Mouse (Mus musculus): Measurements from ENCODE around the gene Lin52. TPM values are rescaled to one million over a fixed set of nuclear protein-coding genes. Genes with fewer than 3 reads are reported as not detected.

Lin52 gene
- total RNA-seq (2015) (10.1 and 15.8 TPM in 2 replicates), total RNA-seq (2017) (14.2 and 21.0 TPM in 2 replicates)

DNA sequence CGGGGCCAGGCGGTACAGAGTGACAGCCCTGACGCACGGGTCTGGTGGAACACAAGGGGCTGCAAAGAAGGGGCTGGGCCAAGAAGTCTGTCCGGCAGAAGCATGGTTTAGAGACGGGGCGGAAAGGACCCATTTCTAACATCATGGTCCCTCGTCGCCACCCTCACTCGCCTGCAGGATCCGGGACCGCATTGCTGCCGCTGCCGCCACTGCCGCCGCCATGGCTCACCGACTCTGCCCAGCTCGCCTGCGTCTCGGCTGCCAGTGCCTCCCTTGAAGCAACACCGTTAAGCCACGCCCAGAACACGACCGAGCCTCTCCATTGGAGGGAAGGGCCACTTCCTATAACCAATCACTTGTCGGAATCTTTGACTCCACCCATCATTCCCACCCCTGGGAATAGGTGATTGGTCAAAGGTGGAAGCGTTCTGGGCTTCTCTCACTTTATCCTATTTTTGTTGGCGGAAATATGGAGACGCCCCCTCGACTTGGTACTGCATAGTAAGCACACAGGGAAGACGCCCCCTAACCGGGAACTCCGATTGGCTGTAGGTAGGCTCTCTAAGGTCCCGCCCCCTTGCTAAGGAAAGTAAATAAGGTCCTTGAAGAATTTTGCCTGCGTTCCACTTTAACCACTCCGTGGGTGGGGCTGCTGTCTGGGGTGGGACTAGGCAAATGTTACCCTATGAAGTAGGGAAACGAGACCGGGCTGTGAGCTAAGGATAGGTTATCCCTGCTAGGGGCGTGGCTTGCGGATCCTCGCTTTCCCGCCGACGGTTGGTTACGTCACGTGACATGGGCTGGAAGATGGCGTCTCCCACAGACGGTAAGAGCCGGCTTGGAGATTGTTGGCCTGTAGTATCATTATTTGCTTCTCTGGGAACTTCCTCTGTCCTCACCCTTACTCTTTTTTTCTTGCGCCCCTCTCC is at the start of gene Lin52, which contains the start of gene Aldh6a1:
Gene Lin52 (plus strand): TSS at position 705 of the 929 bp plus-strand sequence.
Gene Aldh6a1 (minus strand): TSS at position 287 of the 929 bp plus-strand sequence.
- ATAC-seq (replicated peaks; ENCODE audit: poor library complexity): peak; percentile 91

GRCm38 (mm10) chr12:84402923-84403322 is 48.3 kb upstream of the Lin52 start:
- ATAC-seq (replicated peaks; ENCODE audit: poor library complexity): no peak

GRCm38 (mm10) chr12:84404541-84404940 is 46.7 kb upstream of the Lin52 start:
- ATAC-seq (replicated peaks; ENCODE audit: poor library complexity): no peak

- ATAC-seq (replicated peaks; ENCODE audit: poor library complexity): no peak
Measured at GRCm38 (mm10) chr12:84407259-84407658, 44.0 kb upstream of the Lin52 start.

DNA sequence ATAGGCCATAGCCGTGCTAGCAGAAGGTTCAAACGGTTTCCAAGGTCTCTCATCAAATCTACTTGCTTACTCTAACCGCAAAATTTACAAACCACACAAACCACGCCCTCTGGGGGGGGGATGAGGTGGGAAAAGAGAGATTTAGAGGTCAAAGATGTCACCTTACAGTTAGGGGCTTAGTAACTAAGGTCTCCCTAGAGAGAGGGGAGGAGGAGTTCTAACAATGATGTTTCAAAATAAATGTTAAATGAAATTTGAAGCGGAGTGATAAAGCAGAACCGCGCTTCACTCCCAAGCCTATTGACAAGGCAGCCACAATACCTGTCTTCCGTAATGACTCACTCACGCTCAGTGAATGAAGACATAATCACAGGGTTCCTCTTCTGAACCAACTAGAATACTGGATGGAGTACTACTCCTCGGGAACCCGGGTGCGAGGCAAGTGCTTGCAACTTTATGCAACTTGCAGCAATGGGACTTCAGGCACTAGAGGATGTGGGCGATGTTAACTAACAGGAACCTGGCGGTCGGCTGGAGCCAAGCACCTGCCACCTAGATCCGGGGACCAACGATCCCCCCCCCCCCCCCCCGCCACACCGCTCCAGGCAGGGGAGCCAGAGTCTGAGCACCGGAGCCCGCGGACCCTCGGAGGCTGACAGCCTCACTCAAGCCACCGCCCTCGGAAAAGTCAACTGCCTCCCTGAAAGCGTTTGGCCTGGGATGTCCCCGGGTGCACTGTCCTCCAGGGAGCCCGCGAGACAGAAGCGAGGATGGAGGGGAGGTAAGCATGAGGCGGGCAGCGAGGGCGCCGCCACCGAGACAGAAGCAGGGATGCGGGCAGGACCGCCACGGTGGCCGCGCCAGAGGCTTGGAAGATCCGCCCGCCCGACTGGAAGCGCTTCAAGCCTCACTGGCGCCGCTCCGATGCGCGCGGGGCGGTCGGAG is 43.1 kb upstream of the Lin52 start:
- ATAC-seq (replicated peaks; ENCODE audit: poor library complexity): peak; percentile 52

DNA sequence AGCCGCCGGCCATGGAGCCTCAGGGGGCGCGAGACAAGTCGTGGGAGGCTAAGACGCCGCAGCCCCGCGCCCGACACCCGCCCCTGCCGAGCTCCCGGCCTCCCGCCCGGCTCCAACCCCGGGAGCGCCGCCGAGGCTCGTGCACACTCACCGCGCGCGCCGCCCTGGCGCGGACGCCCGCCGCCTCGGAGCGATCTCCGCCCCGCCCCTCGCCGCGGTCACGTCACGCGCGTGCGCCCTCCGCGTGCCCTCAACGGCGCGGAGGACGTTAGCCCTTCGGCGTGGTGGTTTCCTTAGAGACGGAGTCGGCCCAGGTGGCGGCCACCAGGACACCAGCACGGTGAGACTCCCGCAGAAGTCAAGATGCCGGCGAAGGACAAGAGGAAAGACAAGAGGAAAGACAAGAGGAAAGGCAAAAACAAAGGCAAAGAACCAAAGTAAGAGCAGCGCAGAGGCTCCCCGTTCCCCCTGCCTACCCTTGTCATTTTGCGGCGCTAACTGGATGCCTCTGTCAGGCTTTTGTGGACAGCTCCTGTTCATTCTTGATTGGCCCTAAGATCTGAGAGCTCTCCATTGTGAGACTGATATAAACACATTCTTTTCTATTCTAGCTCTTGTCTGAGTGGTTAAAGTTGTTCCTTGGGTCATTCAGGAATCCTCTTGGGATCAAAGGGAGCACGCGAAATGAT is 42.3 kb upstream of the Lin52 start, which contains the start of the genes Entpd5 and Bbof1:
Gene Entpd5 (minus strand): TSS at position 211 of the 689 bp plus-strand sequence.
Gene Bbof1 (plus strand): TSS at position 253 of the 689 bp plus-strand sequence.
- ATAC-seq (replicated peaks; ENCODE audit: poor library complexity): peak; percentile 90

DNA sequence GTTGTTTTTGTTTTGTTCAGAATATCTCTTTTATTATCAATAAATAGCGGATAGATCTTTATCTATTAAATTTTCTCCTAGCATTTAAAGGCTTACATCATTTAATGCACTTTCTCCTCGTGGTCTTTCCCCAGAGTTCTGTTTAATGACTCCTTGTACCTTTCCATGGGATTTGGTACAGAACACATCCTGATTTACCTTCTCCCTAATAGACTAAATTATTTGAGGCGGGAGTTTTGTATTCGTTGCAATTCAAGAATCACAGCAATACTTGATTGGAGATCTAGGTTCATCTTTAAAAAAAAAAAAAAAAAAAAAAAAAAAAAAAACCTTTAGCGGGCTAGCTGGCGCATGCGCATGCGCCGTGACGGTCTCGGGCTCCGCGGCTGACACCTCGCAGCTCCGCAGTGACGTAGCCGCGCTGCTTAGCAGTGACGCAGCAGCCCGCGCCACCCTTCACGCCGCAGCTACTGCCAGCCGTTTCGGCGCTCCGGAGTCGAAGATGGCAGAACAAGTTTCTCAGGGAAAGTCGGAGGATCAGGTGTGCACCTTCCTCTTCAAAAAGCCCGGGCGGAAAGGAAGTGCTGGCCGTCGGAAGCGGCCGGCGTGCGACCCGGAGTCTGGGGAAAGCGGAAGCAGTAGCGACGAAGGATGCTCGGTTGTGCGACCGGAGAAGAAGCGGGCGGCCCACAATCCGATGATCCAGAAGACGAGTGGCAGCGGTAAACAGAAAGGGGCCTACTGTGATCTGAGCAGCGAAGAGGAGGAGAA is 34.2 kb upstream of the Lin52 start, which contains the start of gene Rnf113a2:
Gene Rnf113a2 (plus strand): TSS at position 363 of the 771 bp plus-strand sequence.
- ATAC-seq (replicated peaks; ENCODE audit: poor library complexity): peak; percentile 100

- no peak for ATAC-seq (replicated peaks; ENCODE audit: poor library complexity)
Measured at GRCm38 (mm10) chr12:84417605-84417922, 33.7 kb upstream of the Lin52 start.

- ATAC-seq (replicated peaks; ENCODE audit: poor library complexity): no peak
Measured at GRCm38 (mm10) chr12:84423990-84424389, 27.2 kb upstream of the Lin52 start.

GRCm38 (mm10) chr12:84429825-84430224 is 21.4 kb upstream of the Lin52 start:
- no peak for ATAC-seq (replicated peaks; ENCODE audit: poor library complexity)

DNA sequence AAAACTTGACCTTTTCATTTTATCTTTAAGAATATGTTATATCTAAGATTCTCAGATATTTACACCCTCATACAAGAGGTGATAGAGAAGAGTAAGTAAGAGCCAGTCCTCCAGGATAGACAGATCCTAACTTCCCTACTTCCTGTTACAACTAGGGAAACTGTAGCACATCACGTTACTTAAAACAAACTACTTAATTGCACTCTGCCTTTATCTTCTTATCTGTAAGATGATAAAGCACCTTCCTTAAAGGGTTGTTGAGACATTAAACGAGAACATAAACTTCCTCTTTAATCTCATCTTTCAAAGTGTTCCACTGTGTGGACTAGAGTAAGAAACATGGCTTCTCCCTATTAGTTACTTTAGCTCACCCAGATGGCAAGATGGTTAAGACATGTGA is 12.5 kb upstream of the Lin52 start:
- no peak for ATAC-seq (replicated peaks; ENCODE audit: poor library complexity)

DNA sequence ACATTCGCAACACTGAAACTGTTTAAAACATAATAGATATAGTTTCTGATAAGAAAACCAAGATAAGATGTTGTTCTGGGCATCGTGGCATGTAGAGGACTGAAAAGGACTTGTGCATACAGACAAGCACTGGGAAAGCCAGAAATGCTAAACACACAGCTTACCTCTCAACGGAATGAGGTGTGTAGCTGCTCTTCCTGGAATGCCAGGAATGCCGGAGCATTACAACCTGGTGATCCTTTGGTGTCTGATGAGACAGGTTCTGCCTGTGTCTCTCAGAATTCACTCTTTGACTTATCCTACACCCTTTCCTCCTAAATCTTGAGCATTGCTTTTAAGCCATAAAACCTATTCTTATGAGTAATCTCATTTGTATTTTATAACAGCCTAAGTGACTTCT is 8.7 kb upstream of the Lin52 start:
- ATAC-seq (replicated peaks; ENCODE audit: poor library complexity): no peak

DNA sequence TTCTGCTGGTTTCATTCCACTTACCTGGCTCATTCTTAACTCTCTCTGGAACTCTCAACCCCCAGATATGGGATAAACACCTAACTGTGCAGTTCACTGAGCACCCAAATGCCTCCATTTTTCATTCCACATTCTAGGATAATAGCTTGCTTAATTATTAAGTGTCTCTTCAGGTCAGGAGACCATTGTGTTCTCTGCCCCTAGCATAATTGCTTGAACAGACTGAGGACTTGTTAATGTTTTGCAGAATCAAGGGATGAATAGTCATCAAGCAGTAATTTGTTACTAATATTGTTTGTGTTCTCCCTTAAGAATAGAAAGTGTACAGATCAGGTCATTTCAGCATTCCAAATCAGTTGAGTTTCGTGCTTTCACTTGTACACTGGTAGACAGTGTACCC is 3.8 kb upstream of the Lin52 start:
- no peak for ATAC-seq (replicated peaks; ENCODE audit: poor library complexity)

- ATAC-seq (replicated peaks; ENCODE audit: poor library complexity): no peak
Measured at GRCm38 (mm10) chr12:84448181-84448580, 3.0 kb upstream of the Lin52 start.

DNA sequence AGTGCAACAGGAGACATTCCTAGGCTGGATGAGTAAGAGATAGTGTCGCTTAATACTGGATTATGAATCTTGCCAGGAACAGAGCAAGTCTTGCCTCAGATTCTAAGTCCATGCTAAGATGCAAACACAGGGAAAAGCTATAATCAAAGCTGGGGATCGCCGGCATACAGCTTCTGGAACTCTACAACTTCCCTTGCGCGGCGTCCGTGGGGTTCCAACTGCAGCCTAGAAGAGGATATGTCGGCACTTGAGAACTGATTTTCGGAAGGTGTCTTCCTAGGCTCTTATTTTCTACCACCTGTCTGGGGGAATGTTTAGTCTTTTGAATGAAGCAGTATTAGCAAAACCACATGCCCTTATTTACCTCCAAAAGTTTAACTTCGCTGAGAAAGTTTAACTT is 1.3 kb upstream of the Lin52 start:
- no peak for ATAC-seq (replicated peaks; ENCODE audit: poor library complexity)

DNA sequence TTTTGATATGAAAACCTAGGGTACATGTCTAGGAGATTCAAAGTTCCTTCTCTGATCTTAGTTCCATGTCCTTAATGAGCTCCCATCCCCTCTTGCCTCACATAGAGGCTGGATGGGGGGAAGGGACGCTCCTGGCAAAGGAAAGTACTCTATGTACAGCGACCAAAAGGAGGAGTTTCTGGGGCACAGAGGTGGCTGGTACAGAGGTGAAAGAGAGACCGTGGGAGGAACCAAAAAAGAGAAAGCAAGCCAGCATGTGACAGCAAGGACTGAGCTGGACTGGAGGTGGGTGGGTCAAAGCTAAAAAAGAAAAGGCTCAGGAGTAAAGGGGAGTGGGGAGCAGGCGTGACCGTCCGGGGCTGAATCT is 888 bp upstream of the Lin52 start:
- ATAC-seq (replicated peaks; ENCODE audit: poor library complexity): peak; percentile 3; the same call in 1 of the 2 replicates

GRCm38 (mm10) chr12:84451801-84452200 is 579 bp downstream of the Lin52 start:
- no peak for ATAC-seq (replicated peaks; ENCODE audit: poor library complexity)

DNA sequence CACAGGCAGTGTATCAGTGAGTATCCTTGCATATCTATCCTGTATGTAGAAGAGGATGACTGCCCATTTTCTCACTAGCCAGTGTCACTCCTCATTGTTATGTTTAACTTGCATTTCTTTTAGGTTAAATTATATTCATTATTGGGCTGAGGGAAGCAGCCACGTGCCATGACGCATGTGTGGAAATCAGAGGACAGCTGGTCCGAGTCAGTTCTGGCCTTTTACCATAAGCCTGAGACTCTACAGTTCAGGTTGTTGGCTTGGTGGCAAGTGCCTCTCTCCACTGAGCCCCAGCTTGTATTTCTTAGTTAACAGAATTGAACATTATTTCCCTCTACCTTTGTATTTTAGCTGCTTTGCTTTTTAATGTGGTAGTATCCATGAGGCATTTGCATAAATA is 5.7 kb downstream of the Lin52 start:
- no peak for ATAC-seq (replicated peaks; ENCODE audit: poor library complexity)

DNA sequence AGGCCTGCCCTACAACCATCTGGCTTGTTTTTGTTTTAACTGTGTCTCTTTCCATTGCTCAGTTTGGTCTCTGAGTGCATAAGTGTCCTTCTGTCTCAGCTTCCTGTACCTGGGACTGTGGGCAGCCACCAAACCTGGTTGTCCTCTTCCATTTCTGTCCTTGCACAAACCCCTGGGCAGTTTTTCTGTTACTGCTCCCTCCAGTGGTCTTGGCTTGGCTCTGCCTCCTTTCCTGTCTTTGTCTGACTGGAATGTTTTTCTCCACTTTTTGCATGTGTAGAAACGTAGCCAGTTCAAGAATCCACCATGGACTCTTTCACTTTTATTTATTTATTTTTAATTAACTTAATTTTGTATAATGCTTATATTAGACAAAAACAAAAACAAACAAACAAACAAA is 8.6 kb downstream of the Lin52 start:
- ATAC-seq (replicated peaks; ENCODE audit: poor library complexity): no peak

DNA sequence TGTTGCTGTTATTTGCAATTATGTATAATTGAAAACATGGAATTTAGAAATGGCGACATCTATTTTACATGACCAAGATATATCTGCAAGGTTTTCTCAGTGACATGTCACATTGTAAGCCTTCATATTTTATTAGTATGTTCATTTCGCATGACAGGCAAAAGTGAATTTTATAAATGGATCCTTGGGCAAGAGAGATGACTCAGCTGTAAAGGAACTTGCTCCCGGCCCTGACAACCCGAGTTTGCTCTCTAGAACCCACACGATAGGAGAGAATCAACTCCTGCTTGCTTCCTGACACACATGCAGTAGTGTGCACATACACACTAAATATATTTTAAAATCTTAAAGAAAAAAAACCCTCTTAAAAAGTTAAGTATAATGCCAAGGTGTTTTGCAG is 10.2 kb downstream of the Lin52 start:
- ATAC-seq (replicated peaks; ENCODE audit: poor library complexity): no peak
